Mouse (Mus musculus): ENCODE measurements at regions not wholly inside any gene's neighbourhood (a gene's known extent, or its start where the extent isn't known, plus 50 kb on each side); places are given as distances from the start of the nearest gene placed in this dataset.
"Not testable (repeated sequence)": the region's sequence is repeated elsewhere in the genome, so short reads cannot be mapped to it uniquely, and the experiment has no call there.

- WGBS = 8% methylated on average over 20 of the region's 20 CpGs
These were observed 128.9 kb downstream of the Dll1 start for GRCm38 (mm10) chr17:15247546-15248416.

DNA sequence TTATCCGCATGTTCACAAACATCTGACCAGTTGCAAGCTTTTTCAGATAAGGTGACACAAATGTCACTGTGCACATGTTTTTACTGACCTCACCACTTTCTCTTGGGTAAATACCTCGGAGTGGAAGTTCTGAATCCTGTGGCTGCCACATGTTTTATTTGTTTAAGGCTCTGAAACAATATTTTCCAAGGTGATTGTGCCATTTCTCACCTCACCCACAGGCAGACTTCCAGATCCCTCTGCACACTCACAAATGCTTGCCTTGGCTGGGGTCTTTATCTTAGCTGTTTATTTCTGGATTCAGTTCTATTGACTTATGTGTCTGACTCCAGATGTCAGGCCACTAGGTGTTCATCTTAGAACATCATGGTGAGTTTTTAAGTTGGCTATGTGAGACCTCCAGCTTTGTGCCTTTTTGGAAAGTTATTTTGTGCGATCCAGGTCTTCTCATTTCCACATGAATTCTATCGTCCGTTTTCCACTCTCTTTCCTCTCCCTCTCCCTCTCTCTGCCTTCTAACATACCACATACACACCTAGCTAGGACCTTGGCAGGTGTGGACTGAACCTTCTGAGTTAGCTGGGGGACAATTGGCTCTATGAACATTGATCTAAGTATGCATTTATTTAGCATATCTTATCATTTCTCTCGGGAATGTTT lies 133.6 kb downstream of the Dll1 start:
- Histone ChIP-seq H3K27ac (replicated peaks) (no peak overlapping the region), H3K4me1 (peaks cover 6% of the 10 kb centered on the region; the same call in 1 of the 2 replicates), H3K9me3 (replicated peaks) (no peaks in the 10 kb centered on the region), H3K9ac (no peak overlapping the region), H3K36me3 (no peaks in the 10 kb centered on the region), H3K4me3 (replicated peaks) (no peak overlapping the region), H3K4me2 (replicated peaks) (no peak overlapping the region), H3K27me3 (no peaks in the 10 kb centered on the region)
- ATAC-seq (ENCODE audit: insufficient number of reproducible peaks, low FRiP score, low TSS enrichment, low read depth) = no peak
- 79% methylated on average over 6 of the region's 6 CpGs for WGBS

More at GRCm38 (mm10) chr17:15247546-15248416, 128.9 kb downstream of the Dll1 start:
- Histone ChIP-seq H3K9me3 (replicated peaks) (no peaks in the 10 kb centered on the region), H3K36me3 (no peaks in the 10 kb centered on the region), H3K27ac (replicated peaks) (no peak overlapping the region), H3K4me2 (replicated peaks) (no peak overlapping the region), H3K4me3 (replicated peaks) (no peak overlapping the region), H3K27me3 (no peaks in the 10 kb centered on the region), H3K9ac (no peak overlapping the region), H3K4me1 (peaks cover 6% of the 10 kb centered on the region; the same call in 1 of the 2 replicates)
- ATAC-seq (ENCODE audit: insufficient number of reproducible peaks, low FRiP score, low TSS enrichment, low read depth) = peak; percentile 71

GRCm38 (mm10) chr17:15242356-15242755 lies 134.3 kb downstream of the Dll1 start:
- H3K27me3 ChIP-seq = no peaks in the 10 kb centered on the region
- no peak for ATAC-seq (ENCODE audit: insufficient number of reproducible peaks, low FRiP score, low TSS enrichment, low read depth)
- H3K9me3 ChIP-seq (replicated peaks) = no peaks in the 10 kb centered on the region
- H3K36me3 ChIP-seq = no peaks in the 10 kb centered on the region
- 83% methylated on average over 8 of the region's 8 CpGs for WGBS
- H3K4me1 ChIP-seq = no peaks in the 10 kb centered on the region
- H3K4me2 ChIP-seq (replicated peaks) = no peak overlapping the region
- H3K9ac ChIP-seq = no peak overlapping the region
- no peak overlapping the region for H3K27ac ChIP-seq (replicated peaks)
- no peak overlapping the region for H3K4me3 ChIP-seq (replicated peaks)

DNA sequence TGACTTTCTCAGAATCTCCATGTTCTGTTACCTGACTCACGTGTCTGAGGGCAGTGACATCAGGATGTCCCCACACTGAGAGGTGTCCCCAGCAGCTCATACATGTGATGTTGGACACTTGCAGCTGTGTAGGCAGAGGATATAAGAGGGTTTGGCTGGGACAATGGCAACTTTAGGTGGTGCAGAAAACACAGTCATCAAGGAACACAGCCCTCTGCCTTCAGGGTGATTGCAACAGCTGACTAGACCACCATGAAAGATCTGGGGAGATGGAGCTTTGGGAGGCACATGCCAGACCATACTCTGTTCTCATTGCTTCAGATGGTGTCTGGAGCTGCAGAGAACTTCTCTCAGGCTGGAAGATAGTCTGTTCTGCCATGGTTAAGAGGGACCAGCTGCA lies 135.2 kb downstream of the Dll1 start:
- Histone ChIP-seq H3K4me3 (replicated peaks) (no peak overlapping the region), H3K27me3 (no peaks in the 10 kb centered on the region), H3K27ac (replicated peaks) (no peak overlapping the region), H3K36me3 (no peaks in the 10 kb centered on the region), H3K9ac (no peak overlapping the region), H3K9me3 (replicated peaks) (no peaks in the 10 kb centered on the region), H3K4me2 (replicated peaks) (no peak overlapping the region), H3K4me1 (no peaks in the 10 kb centered on the region)
- ATAC-seq (ENCODE audit: insufficient number of reproducible peaks, low FRiP score, low TSS enrichment, low read depth) = no peak
- WGBS = 73% methylated on average over 1 of the region's 1 CpGs

GRCm38 (mm10) chr17:15240641-15241040 lies 136.0 kb downstream of the Dll1 start:
- not testable (repeated sequence) for H3K9ac ChIP-seq; H3K4me3 ChIP-seq (replicated peaks); H3K4me1 ChIP-seq; H3K9me3 ChIP-seq (replicated peaks); H3K27ac ChIP-seq (replicated peaks); H3K27me3 ChIP-seq; ATAC-seq (ENCODE audit: insufficient number of reproducible peaks, low FRiP score, low TSS enrichment, low read depth); H3K36me3 ChIP-seq; H3K4me2 ChIP-seq (replicated peaks)
- WGBS = 61% methylated on average over 12 of the region's 12 CpGs

DNA sequence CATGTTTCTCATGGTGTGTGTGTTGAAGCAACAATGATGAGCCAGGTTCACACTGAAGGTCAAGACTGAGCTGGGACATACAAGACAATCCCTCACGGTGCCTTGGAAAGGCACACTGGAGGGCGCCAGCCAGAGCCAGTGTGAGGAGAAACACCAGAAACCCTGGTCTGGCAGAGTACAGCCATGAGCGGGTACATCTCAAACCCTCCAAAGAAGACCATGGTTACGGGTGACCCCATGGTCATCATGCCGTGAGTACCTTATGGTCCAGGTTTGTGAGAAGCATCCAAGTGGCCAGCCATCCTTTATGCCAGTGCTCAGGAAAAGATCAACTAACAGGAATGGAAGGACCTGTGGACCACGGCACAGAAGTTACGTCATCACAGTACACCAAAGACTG lies 136.7 kb downstream of the Dll1 start:
- 92% methylated on average over 7 of the region's 7 CpGs for WGBS
- no peaks in the 10 kb centered on the region for H3K4me1 ChIP-seq
- no peaks in the 10 kb centered on the region for H3K36me3 ChIP-seq
- no peaks in the 10 kb centered on the region for H3K9me3 ChIP-seq (replicated peaks)
- H3K4me2 ChIP-seq (replicated peaks) = no peak overlapping the region
- no peak for ATAC-seq (ENCODE audit: insufficient number of reproducible peaks, low FRiP score, low TSS enrichment, low read depth)
- H3K27ac ChIP-seq (replicated peaks) = no peak overlapping the region
- no peaks in the 10 kb centered on the region for H3K27me3 ChIP-seq
- no peak overlapping the region for H3K4me3 ChIP-seq (replicated peaks)
- no peak overlapping the region for H3K9ac ChIP-seq

GRCm38 (mm10) chr17:15235041-15235440 lies 141.6 kb downstream of the Dll1 start:
- WGBS = 59% methylated on average over 6 of the region's 6 CpGs
- H3K9ac ChIP-seq = no peak overlapping the region

GRCm38 (mm10) chr17:15231175-15231574 lies 145.5 kb downstream of the Dll1 start:
- Histone ChIP-seq H3K9ac (no peak overlapping the region), H3K4me2 (replicated peaks) (no peak overlapping the region), H3K4me3 (replicated peaks) (no peak overlapping the region), H3K9me3 (replicated peaks) (no peaks in the 10 kb centered on the region), H3K27ac (replicated peaks) (no peak overlapping the region), H3K4me1 (peaks cover 18% of the 10 kb centered on the region), H3K36me3 (no peaks in the 10 kb centered on the region), H3K27me3 (no peaks in the 10 kb centered on the region)
- 60% methylated on average over 5 of the region's 5 CpGs for WGBS
- ATAC-seq (ENCODE audit: insufficient number of reproducible peaks, low FRiP score, low TSS enrichment, low read depth) = no peak

More at GRCm38 (mm10) chr17:15235041-15235440, 141.6 kb downstream of the Dll1 start:
- no peaks in the 10 kb centered on the region for H3K36me3 ChIP-seq
- peaks cover 8% of the 10 kb centered on the region; the same call in 1 of the 2 replicates for H3K4me1 ChIP-seq
- no peaks in the 10 kb centered on the region for H3K27me3 ChIP-seq
- no peaks in the 10 kb centered on the region for H3K9me3 ChIP-seq (replicated peaks)
- H3K27ac ChIP-seq (replicated peaks) = no peak overlapping the region
- H3K4me3 ChIP-seq (replicated peaks) = no peak overlapping the region
- H3K4me2 ChIP-seq (replicated peaks) = no peak overlapping the region
- ATAC-seq (ENCODE audit: insufficient number of reproducible peaks, low FRiP score, low TSS enrichment, low read depth) = no peak

DNA sequence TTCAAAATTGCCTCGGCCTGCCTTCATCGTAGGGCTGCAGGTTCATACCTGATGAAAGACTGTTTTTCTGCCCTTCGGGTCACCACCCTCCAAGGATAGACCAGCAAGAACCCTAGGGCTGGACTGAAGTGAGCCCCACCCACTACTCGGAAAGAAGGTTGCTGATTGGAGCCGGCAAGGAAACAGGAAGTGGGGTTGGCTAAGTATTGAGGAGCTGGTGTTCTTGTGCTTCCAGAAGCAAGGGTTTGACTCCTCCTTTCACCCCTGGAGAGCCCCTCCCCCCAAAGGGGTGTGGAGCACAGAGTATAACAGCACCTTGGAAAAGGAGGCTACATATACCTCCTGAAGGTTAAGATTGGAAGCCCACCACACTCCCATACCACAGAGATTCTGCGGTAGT lies 147.5 kb downstream of the Dll1 start:
- no peaks in the 10 kb centered on the region for H3K36me3 ChIP-seq
- no peaks in the 10 kb centered on the region for H3K9me3 ChIP-seq (replicated peaks)
- peaks cover 18% of the 10 kb centered on the region for H3K4me1 ChIP-seq
- H3K27ac ChIP-seq (replicated peaks) = no peak overlapping the region
- WGBS = 60% methylated on average over 6 of the region's 6 CpGs
- no peak overlapping the region for H3K9ac ChIP-seq
- H3K4me2 ChIP-seq (replicated peaks) = no peak overlapping the region
- ATAC-seq (ENCODE audit: insufficient number of reproducible peaks, low FRiP score, low TSS enrichment, low read depth) = no peak
- no peak overlapping the region for H3K4me3 ChIP-seq (replicated peaks)
- peaks cover 2% of the 10 kb centered on the region; the same call in 1 of the 2 replicates for H3K27me3 ChIP-seq

DNA sequence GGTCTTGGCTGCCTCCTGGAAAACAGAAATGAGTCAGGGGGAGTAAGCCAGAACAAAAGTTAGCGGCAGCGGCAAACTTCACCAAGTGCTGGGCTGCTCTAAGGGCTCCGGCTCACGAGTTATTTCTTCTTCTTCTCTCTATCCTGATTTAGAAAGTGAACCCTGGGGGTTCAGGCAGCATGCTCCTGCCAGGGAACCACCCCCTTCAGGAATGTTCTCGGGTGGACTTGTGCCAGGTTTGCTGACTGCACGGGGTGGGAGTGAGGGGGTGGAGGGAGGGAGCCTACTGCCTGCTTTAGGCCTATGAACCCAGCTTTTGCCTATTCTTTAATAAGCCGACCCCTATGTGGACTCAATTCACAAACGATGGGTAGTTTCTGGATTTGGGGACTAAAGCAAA lies 148.6 kb downstream of the Dll1 start:
- H3K9ac ChIP-seq = no peak overlapping the region
- peaks cover 18% of the 10 kb centered on the region for H3K4me1 ChIP-seq
- 42% methylated on average over 8 of the region's 8 CpGs for WGBS
- H3K4me2 ChIP-seq (replicated peaks) = no peak overlapping the region
- H3K9me3 ChIP-seq (replicated peaks) = no peaks in the 10 kb centered on the region
- no peak for ATAC-seq (ENCODE audit: insufficient number of reproducible peaks, low FRiP score, low TSS enrichment, low read depth)
- peaks cover 2% of the 10 kb centered on the region; the same call in 1 of the 2 replicates for H3K27me3 ChIP-seq
- no peak overlapping the region for H3K4me3 ChIP-seq (replicated peaks)
- H3K27ac ChIP-seq (replicated peaks) = peak overlapping the region; percentile 25; the same call in 1 of the 2 replicates
- no peaks in the 10 kb centered on the region for H3K36me3 ChIP-seq

- no peak for ATAC-seq (ENCODE audit: insufficient number of reproducible peaks, low FRiP score, low TSS enrichment, low read depth)
- no peak overlapping the region for H3K4me3 ChIP-seq (replicated peaks)
- no peaks in the 10 kb centered on the region for H3K36me3 ChIP-seq
- peaks cover 2% of the 10 kb centered on the region; the same call in 1 of the 2 replicates for H3K27me3 ChIP-seq
- H3K4me1 ChIP-seq = peaks cover 10% of the 10 kb centered on the region
- no peak overlapping the region for H3K4me2 ChIP-seq (replicated peaks)
- no peak overlapping the region for H3K27ac ChIP-seq (replicated peaks)
- WGBS = 80% methylated on average over 10 of the region's 10 CpGs
- H3K9ac ChIP-seq = no peak overlapping the region
- H3K9me3 ChIP-seq (replicated peaks) = no peaks in the 10 kb centered on the region
These were observed 152.8 kb downstream of the Dll1 start for GRCm38 (mm10) chr17:15223826-15224225.

All from embryonic facial prominence, embryonic 15.5 days (tissue).